Mouse (Mus musculus) layer of hippocampus, postnatal 36 days (tissue): Measurements from ENCODE around the gene Itch. TPM values are rescaled to one million over a fixed set of nuclear protein-coding genes. Genes with fewer than 3 reads are reported as not detected.

Experiments
- total RNA-seq, 2 experiments: library from RNA; stranded (reverse); gene quantifications; 2 replicates each; pipeline ENCODE4 v1.2.3; 2021

Itch gene
- total RNA-seq, 2 experiments from 2014 or later, result 60.6 to 61.8 TPM

Other genes with a start within 250 kb of the Itch start
- gene Eif2s2, start 240.6 kb upstream of the Itch start, total RNA-seq, result 10 to 100 TPM; 53.5 to 55.3 TPM
- under 1 TPM; 0.27 to 0.30 TPM for gene Gm14226, start 115.2 kb upstream of the Itch start, total RNA-seq
- 10 to 100 TPM; 15.3 to 15.5 TPM for gene Ahcy, start 59.0 kb upstream of the Itch start, total RNA-seq
- gene Dynlrb1, start 103.0 kb downstream of the Itch start, total RNA-seq, result 100 to 1,000 TPM; 288 to 301 TPM
- 100 to 1,000 TPM; 229 to 254 TPM for gene Map1lc3a, start 142.8 kb downstream of the Itch start, total RNA-seq
- gene Pigu, start 223.9 kb downstream of the Itch start, total RNA-seq, result 10 to 100 TPM; 26.7 to 29.0 TPM
- gene Trp53inp2, start 247.6 kb downstream of the Itch start, total RNA-seq, result 100 to 1,000 TPM; 134 to 140 TPM